Mouse (Mus musculus): ENCODE measurements around the gene Sbsn. TPM values are rescaled to one million over a fixed set of nuclear protein-coding genes. Genes with fewer than 3 reads are reported as not detected.

Sbsn gene
- 2.5 and 3.3 TPM in 2 replicates for polyA plus RNA-seq (2015; fragmentation: Nextera tagmentation; extraction: Ambion mirVana)

DNA sequence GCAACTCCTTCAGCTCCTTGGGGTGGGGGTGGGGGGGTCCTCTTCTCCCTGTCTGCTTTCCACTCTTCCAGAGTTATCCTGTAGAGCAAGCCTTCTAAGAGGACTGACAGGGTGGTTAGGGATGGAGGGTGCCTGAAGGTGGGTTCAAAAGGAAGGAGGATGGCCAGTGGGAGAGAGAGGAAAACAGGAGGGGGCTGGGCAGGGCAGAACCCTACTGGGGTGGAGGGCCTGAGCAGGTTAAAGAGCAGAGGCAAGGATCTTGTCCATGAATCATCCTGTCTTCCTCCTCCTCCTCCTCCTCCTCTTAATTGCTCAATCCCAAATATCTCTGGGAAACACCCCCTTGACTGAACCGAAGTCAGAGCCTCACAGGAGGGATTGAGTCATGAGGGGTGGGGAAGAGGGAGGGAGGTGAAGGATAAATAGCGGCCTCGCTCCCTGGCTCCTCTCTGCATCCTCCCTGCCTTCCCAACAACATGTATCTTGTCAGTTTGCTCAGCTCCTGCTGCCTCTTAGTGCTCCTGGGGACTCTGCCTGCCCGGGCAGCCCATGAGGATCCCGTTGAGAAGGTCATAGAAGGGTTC, at the start of gene Sbsn:
Sbsn (plus strand) TSS at position 386 of the 584 bp plus-strand sequence.
- peaks cover 40% of the 10 kb centered on the region for H3K36me3 ChIP-seq
- H3K27me3 ChIP-seq = no peaks in the 10 kb centered on the region
- no peak within 1 kb of the TSS for H3K9ac ChIP-seq
- no peak within 1 kb of the TSS for H3K4me3 ChIP-seq
- H3K4me1 ChIP-seq = no peaks in the 10 kb centered on the region
- 80% methylated on average over 5 of the region's 5 CpGs for WGBS
- H3K4me2 ChIP-seq = no peak within 1 kb of the TSS
- no peak for ATAC-seq (ENCODE audit: insufficient number of reproducible peaks, insufficient read depth, low FRiP score, low TSS enrichment, low read depth)
- H3K9me3 ChIP-seq = peaks cover 5% of the 10 kb centered on the region; the same call in 1 of the 2 replicates
- no peak within 1 kb of the TSS for H3K27ac ChIP-seq

DNA sequence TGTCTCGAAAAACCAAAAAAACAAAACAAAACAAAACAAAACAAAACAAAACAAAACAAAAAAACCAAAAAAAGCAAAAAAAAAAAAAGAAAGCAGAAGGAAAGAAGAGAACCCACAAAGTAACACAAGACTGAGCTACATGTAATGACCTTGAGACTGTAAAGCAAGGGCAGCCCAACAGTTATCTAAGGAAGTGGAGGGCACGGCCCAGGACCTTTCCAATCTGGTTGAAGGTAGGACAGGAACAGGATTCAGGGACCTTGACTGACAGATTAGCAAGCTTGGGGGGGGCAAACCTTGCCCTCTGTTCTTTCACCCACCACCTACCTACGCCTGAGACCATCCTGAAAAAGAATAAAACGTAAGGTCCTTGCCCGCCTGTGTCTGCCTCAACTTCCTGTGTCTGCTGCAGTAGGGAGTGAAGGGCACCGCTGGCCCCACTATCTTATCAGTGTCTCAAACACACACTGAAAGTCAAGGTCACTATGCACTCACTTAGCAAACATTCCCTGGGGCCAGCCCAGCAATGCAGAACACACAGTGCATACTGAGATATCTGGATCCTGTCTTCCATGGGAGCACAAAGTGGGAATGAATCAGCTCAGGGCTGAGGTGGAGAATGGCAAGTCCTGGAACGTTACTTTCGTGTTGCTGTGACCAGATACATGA, 44.9 kb upstream of the Sbsn start:
- ATAC-seq (ENCODE audit: insufficient number of reproducible peaks, insufficient read depth, low FRiP score, low TSS enrichment, low read depth) = no peak

DNA sequence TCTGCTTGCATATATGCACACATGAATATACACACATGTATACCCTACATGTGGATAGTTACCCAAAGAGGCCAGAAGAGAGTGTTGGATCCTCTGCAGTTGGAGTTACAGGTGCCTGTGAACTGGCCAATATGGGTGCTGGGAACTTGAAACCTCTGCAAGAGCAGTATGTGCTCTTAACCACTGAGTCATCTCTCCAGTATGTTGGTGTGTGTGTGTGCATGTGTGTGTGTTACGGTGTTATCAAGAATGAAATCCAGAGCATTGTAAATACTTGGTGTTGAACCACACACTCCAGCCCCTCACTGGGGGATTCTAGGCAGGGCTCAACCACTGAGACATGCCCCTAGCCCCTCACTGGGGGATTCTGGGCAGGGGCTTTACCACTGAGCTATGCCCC, 43.8 kb upstream of the Sbsn start:
- ATAC-seq (ENCODE audit: insufficient number of reproducible peaks, insufficient read depth, low FRiP score, low TSS enrichment, low read depth) = no peak
- no peaks in the 10 kb centered on the region for H3K36me3 ChIP-seq
- no peak overlapping the region for H3K27ac ChIP-seq
- H3K27me3 ChIP-seq = peaks cover 13% of the 10 kb centered on the region; the same call in 1 of the 2 replicates
- H3K9me3 ChIP-seq = no peaks in the 10 kb centered on the region
- 93% methylated on average over 1 of the region's 1 CpGs for WGBS
- no peak overlapping the region for H3K4me3 ChIP-seq
- no peaks in the 10 kb centered on the region for H3K4me1 ChIP-seq
- no peak overlapping the region for H3K4me2 ChIP-seq
- H3K9ac ChIP-seq = no peak overlapping the region

More for the DNA sequence above, 44.9 kb upstream of the Sbsn start:
- no peaks in the 10 kb centered on the region for H3K36me3 ChIP-seq
- no peaks in the 10 kb centered on the region for H3K4me1 ChIP-seq
- H3K4me2 ChIP-seq = no peak overlapping the region
- H3K9ac ChIP-seq = no peak overlapping the region
- H3K27me3 ChIP-seq = peaks cover 9% of the 10 kb centered on the region; the same call in 1 of the 2 replicates
- 76% methylated on average over 8 of the region's 8 CpGs for WGBS
- H3K27ac ChIP-seq = no peak overlapping the region
- no peaks in the 10 kb centered on the region for H3K9me3 ChIP-seq
- no peak overlapping the region for H3K4me3 ChIP-seq

DNA sequence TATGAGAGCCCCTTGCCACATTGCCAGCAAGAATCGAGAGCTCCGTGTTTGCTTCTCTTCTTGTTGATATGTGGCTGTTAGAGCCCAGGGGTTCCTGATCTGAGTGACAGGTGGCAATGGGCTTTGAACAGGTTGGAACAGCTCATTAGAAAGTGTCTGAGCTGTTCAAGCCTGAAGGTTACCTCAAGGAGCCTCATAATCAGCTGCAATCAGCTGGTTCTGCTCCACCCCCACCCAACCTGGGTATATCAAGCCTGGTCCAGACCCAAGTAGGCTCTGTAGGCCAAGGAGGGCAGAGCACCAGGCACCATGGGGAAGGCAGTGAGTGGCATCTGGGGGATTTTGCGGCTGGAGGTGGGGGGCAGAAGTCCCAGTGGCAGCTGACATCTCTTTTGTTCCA, 39.3 kb upstream of the Sbsn start, which contains the start of gene Atp4a:
Atp4a (plus strand) TSS at position 268 of the 400 bp plus-strand sequence.
- H3K36me3 ChIP-seq = no peaks in the 10 kb centered on the region
- no peaks in the 10 kb centered on the region for H3K9me3 ChIP-seq
- peaks cover 4% of the 10 kb centered on the region; the same call in 1 of the 2 replicates for H3K4me1 ChIP-seq
- H3K9ac ChIP-seq = no peak within 1 kb of the TSS
- no peak for ATAC-seq (ENCODE audit: insufficient number of reproducible peaks, insufficient read depth, low FRiP score, low TSS enrichment, low read depth)
- peaks cover 36% of the 10 kb centered on the region for H3K27me3 ChIP-seq
- H3K4me3 ChIP-seq = no peak within 1 kb of the TSS
- H3K4me2 ChIP-seq = no peak within 1 kb of the TSS
- H3K27ac ChIP-seq = no peak within 1 kb of the TSS
- WGBS = 86% methylated on average over 3 of the region's 3 CpGs

DNA sequence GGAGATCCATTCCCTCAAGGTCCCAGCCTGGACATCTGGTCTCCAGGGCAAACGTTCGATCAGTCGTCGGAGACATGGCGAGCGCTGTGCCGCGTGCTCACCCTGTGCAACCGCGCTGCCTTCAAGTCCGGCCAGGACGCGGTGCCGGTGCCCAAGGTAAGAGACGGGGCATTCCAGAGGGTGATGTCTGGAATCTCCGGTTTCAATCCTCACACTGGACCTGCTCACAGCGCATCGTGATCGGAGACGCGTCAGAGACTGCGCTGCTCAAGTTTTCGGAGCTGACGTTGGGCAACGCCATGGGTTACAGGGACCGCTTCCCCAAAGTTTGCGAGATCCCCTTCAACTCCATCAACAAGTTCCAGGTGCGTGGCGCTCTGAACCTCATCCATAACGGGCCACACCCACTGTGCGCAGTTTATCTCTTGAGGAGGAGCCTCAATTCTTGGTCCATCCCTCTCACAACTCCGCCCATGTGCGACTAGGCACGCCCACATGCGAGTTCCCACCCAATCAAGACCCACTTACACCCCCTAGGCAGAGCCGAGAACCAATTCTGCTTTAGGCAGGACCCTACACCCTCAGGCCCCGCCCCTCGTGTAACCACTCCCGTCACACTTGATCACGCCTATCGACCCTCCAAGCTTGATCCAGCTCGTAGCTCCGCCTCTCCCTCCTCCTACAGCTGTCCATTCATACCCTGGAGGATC, 34.1 kb upstream of the Sbsn start:
- Histone ChIP-seq H3K27me3 (peaks cover 49% of the 10 kb centered on the region), H3K4me1 (peaks cover 12% of the 10 kb centered on the region), H3K4me2 (peak overlapping the region; percentile 65), H3K9me3 (no peaks in the 10 kb centered on the region), H3K9ac (peak overlapping the region; percentile 40; the same call in 1 of the 2 replicates), H3K36me3 (no peaks in the 10 kb centered on the region), H3K4me3 (peak overlapping the region; percentile 39), H3K27ac (no peak overlapping the region)
- ATAC-seq (ENCODE audit: insufficient number of reproducible peaks, insufficient read depth, low FRiP score, low TSS enrichment, low read depth) = peak; percentile 77
- WGBS = 2% methylated on average over 43 of the region's 43 CpGs

DNA sequence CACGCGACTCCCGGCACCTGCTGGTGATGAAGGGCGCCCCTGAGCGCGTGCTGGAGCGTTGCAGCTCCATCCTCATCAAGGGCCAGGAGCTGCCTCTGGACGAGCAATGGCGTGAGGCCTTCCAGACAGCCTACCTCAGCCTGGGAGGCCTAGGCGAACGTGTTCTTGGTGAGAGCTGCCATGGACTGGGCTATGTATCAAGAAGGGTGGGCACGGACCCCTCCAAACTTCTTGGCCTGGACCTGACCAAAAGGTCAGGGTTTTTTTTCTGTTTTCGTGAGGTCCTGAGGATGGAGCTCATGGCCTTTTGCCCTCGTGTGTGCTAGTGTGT, 33.6 kb upstream of the Sbsn start:
- H3K27ac ChIP-seq = no peak overlapping the region
- H3K9ac ChIP-seq = peak overlapping the region; percentile 40; the same call in 1 of the 2 replicates
- H3K4me1 ChIP-seq = peaks cover 12% of the 10 kb centered on the region
- peak overlapping the region; percentile 39 for H3K4me3 ChIP-seq
- WGBS = 10% methylated on average over 14 of the region's 14 CpGs
- H3K27me3 ChIP-seq = peaks cover 49% of the 10 kb centered on the region
- no peaks in the 10 kb centered on the region for H3K36me3 ChIP-seq
- H3K9me3 ChIP-seq = no peaks in the 10 kb centered on the region
- peak overlapping the region; percentile 65 for H3K4me2 ChIP-seq
- ATAC-seq (ENCODE audit: insufficient number of reproducible peaks, insufficient read depth, low FRiP score, low TSS enrichment, low read depth) = peak; percentile 8; the same call in 1 of the 2 replicates

DNA sequence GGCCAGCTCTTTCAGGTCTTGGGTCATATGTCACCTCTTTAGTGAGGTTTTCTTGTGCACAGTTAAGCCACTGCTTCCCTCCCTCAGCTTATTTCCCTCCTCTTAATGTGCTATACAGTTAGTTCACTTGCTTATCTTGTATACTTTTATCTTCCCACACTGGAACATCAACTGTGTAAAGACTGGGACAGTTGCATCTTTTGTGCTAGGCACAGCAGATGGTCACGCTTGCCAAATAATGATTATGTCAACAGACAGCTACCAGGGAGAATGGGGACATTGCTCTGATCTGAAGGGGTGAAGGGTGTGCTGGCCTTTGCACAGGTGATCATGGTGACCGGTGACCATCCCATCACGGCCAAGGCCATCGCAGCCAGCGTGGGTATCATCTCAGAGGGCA, 31.6 kb upstream of the Sbsn start:
- WGBS = 88% methylated on average over 5 of the region's 5 CpGs
- H3K27me3 ChIP-seq = peaks cover 48% of the 10 kb centered on the region

DNA sequence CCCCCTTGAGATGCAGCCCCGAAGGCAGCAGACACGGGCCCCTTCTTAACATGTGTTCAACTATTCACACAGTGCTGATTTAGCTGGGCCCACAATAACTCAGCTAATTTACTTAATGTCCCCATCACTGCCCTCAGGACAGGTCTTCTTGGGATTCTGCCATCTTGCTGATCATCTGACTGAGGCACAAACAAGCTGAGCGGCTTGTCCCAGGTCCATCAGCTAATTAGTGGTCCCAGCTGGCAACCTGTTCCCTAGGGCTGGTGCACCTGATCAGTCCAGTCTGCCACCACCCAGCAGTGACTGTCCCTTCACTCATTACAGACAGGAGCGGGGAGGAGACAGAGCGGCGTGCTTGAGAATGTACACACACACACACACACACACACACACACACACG, 30.0 kb upstream of the Sbsn start:
- peaks cover 32% of the 10 kb centered on the region for H3K27me3 ChIP-seq
- H3K36me3 ChIP-seq = peaks cover 2% of the 10 kb centered on the region; the same call in 1 of the 2 replicates
- no peak overlapping the region for H3K9ac ChIP-seq
- no peak overlapping the region for H3K27ac ChIP-seq
- H3K4me3 ChIP-seq = no peak overlapping the region
- no peak for ATAC-seq (ENCODE audit: insufficient number of reproducible peaks, insufficient read depth, low FRiP score, low TSS enrichment, low read depth)
- 65% methylated on average over 7 of the region's 7 CpGs for WGBS
- H3K4me1 ChIP-seq = peaks cover 18% of the 10 kb centered on the region
- H3K4me2 ChIP-seq = no peak overlapping the region
- no peaks in the 10 kb centered on the region for H3K9me3 ChIP-seq

More for the DNA sequence above, 31.6 kb upstream of the Sbsn start:
- Histone ChIP-seq H3K4me3 (no peak overlapping the region), H3K36me3 (no peaks in the 10 kb centered on the region), H3K27ac (no peak overlapping the region), H3K9me3 (no peaks in the 10 kb centered on the region), H3K4me1 (peaks cover 18% of the 10 kb centered on the region), H3K9ac (no peak overlapping the region), H3K4me2 (no peak overlapping the region)
- ATAC-seq (ENCODE audit: insufficient number of reproducible peaks, insufficient read depth, low FRiP score, low TSS enrichment, low read depth) = no peak

DNA sequence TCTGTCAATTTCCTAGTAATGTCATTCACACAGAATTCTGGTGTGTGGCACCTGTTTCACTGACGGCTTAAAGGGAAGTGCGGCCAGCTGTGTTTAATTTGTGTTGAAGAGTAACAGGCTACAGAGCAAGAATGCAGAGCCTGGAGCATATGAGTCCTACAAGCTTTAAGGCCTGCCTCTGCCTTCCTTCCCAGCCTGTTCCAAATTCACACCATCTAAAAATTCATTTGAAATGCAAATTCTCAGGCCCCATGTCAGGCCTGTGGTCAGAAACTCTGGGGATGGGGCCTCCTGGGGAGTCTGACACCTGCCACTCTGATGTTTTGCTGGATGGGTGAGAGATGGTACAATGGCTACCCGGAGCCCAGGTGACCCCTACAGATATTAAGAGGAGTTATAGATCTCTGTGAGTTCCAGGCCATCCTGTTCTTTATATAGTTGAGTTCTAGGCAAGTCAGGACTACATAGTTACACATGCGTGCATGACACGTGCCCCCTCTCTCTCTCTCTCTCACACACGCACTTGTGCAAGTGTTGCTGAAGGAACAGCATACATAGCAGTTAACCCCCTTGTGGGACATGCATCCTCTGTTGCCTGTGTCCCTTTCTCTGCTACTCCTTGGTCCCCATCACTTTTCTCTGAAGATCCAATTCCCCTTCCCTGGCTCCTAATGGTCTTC, 27.9 kb upstream of the Sbsn start:
- no peak for ATAC-seq (ENCODE audit: insufficient number of reproducible peaks, insufficient read depth, low FRiP score, low TSS enrichment, low read depth)
- Histone ChIP-seq H3K4me2 (no peak overlapping the region), H3K36me3 (peaks cover 10% of the 10 kb centered on the region), H3K9ac (no peak overlapping the region), H3K4me1 (peaks cover 12% of the 10 kb centered on the region), H3K27me3 (peaks cover 12% of the 10 kb centered on the region; the same call in 1 of the 2 replicates), H3K9me3 (no peaks in the 10 kb centered on the region), H3K4me3 (no peak overlapping the region), H3K27ac (no peak overlapping the region)
- WGBS = 56% methylated on average over 6 of the region's 6 CpGs

DNA sequence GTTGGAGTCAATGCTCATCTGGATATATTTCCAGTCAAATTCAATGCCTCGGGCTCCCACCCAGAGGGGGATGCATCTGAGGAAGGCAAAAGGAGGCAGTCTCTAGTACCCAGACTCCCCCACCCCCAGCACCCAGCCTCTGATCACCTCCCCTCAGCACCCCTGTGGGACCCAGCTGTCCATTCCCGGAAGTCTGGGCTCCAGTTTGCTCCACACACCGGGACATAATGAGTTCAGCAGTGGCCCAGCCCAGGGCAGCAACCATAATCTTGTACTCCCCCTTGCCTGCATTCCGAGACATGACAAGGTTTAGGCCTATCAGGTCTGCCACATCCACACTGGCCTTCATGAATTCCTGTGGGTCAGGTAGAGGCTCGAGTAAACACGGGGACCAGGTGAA, 23.1 kb upstream of the Sbsn start:
- Histone ChIP-seq H3K27ac (no peak overlapping the region), H3K4me3 (peak overlapping the region; percentile 80), H3K27me3 (no peaks in the 10 kb centered on the region), H3K4me2 (peak overlapping the region; percentile 78), H3K4me1 (peaks cover 23% of the 10 kb centered on the region), H3K9ac (peak overlapping the region; percentile 90), H3K36me3 (peaks cover 26% of the 10 kb centered on the region), H3K9me3 (no peaks in the 10 kb centered on the region)
- 80% methylated on average over 6 of the region's 6 CpGs for WGBS
- no peak for ATAC-seq (ENCODE audit: insufficient number of reproducible peaks, insufficient read depth, low FRiP score, low TSS enrichment, low read depth)

DNA sequence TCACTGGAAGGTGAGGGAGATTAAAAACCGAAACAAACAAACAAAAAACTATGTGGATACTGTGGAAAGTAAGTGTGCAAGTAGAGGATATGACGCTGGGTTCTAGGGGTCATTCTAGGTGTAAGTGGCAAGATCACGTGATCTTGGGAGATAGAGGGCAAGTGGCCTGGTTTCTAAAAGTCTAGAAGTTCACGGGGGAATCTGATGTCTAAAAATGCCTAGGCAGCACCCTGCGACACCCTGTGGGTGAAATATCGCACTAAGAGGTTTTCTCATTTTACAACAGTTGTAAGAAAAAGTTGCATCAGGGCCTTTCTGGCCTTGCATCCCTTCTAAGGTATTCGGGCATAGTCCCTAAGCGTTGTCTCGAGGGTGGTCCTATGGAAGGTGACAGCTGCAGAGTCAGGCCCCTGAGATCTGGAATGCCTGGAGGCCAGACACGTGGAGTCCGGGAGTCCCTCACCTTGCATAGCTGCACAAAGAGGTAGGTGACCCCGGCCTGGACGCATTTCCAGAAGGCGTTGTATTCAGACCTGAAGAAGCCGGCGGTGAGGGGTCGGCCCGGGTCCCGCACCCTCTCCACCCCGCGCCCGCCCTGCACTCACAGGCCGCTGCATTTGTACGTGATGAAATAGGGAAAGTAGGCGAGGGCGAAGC, 22.4 kb upstream of the Sbsn start:
- Histone ChIP-seq H3K4me3 (peak overlapping the region; percentile 80), H3K4me1 (peaks cover 17% of the 10 kb centered on the region), H3K27ac (peak overlapping the region; percentile 89; the same call in 1 of the 2 replicates), H3K4me2 (peak overlapping the region; percentile 78), H3K27me3 (no peaks in the 10 kb centered on the region), H3K36me3 (peaks cover 29% of the 10 kb centered on the region), H3K9ac (peak overlapping the region; percentile 90), H3K9me3 (no peaks in the 10 kb centered on the region)
- ATAC-seq (ENCODE audit: insufficient number of reproducible peaks, insufficient read depth, low FRiP score, low TSS enrichment, low read depth) = peak; percentile 27; the same call in 1 of the 2 replicates
- WGBS = 7% methylated on average over 26 of the region's 26 CpGs
